24 mouse cellular contexts compared by ENCODE assay signal in genomic region chr2:51986157-51986556, GRCm38 (mm10). TPM values are rescaled to one million over a fixed set of nuclear protein-coding genes. Genes with fewer than 3 reads are reported as not detected.
DNase-seq lines count a peak whose midpoint lies in the region; ATAC-seq and TF ChIP-seq lines count a peak whose summit lies in the region.
"Had no signal": no experiment of that assay in that cellular context is flagged by ENCODE, and none has a peak within 500 bp of the region (broad histone marks: within the 10 kb centered on the region; RNA-seq: fewer than 3 reads in every experiment).

No protein-coding gene starts in this region.

- H3K4me3 ChIP-seq in kidney, postnatal 0 days (replicated peaks; ENCODE audit: low read depth, low read length): no peak overlapping the region
- H3K4me3 ChIP-seq in kidney, embryonic 15.5 days (replicated peaks): no peak overlapping the region
- H3K4me3 ChIP-seq: embryonic facial prominence, embryonic 10.5 days; erythroblast, embryonic 14.5 days; heart, embryonic 10.5 days; hindbrain, embryonic 13.5 days had no signal

- H3K9me3 ChIP-seq in kidney, postnatal 0 days (replicated peaks; ENCODE audit: low read length): no peaks in the 10 kb centered on the region
- no peaks in the 10 kb centered on the region for H3K9me3 ChIP-seq in kidney, embryonic 15.5 days (replicated peaks)
- H3K9me3 ChIP-seq: embryonic facial prominence, embryonic 10.5 days; heart, embryonic 10.5 days; hindbrain, embryonic 13.5 days had no signal

- no peaks in the 10 kb centered on the region for H3K27me3 ChIP-seq in kidney, postnatal 0 days (ENCODE audit: insufficient read depth, low read length)
- no peaks in the 10 kb centered on the region for H3K27me3 ChIP-seq in kidney, embryonic 15.5 days
- H3K27me3 ChIP-seq: hindbrain, embryonic 13.5 days had no signal

- DNase-seq in kidney, postnatal 0 days (ENCODE audit: low spot score): peak; percentile 34
- DNase-seq in 3T3-L1 (ENCODE audit: low read depth, low spot score): peak; percentile 78
- DNase-seq in NIH3T3 (ENCODE audit: low read depth): peak; percentile 65
- peak; percentile 46 for DNase-seq in fibroblast of lung, adult 2 months (ENCODE audit: low read depth)
- DNase-seq in frontal cortex, postnatal 36 days (ENCODE audit: low spot score in 2 of 2): no peak
- DNase-seq in adrenal gland, adult 2 months: no peak
- no peak for DNase-seq in kidney, adult 18-20 months
- DNase-seq: adrenal gland, postnatal 25 days; cerebellum, adult 2 months; cerebellum, postnatal 10 days; gastrocnemius, postnatal 36 days; heart, adult 11 months; heart, postnatal 10 days; heart, postnatal 4 days; kidney, adult 2 months had no signal

- 0 out of 2 replicates have a peak, but pooled peaks cover 4% of the 10 kb centered on the region for H3K4me1 ChIP-seq in kidney, postnatal 0 days (replicated peaks; ENCODE audit: insufficient read depth, low read length)
- H3K4me1 ChIP-seq in kidney, embryonic 15.5 days: peaks cover 11% of the 10 kb centered on the region
- H3K4me1 ChIP-seq: hindbrain, embryonic 13.5 days had no signal

- ATAC-seq in kidney, postnatal 0 days (replicated peaks; ENCODE audit: low FRiP score, low read depth): no peak
- no peak for ATAC-seq in kidney, embryonic 15.5 days (replicated peaks; ENCODE audit: low FRiP score)
- ATAC-seq: activated CD4-positive, CD25-positive, alpha-beta regulatory T cell, adult 4 months; forebrain, embryonic 16.5 days; hindbrain, postnatal 0 days had no signal

- no peak overlapping the region for H3K27ac ChIP-seq in kidney, postnatal 0 days
- no peak overlapping the region for H3K27ac ChIP-seq in kidney, embryonic 15.5 days
- H3K27ac ChIP-seq: embryonic facial prominence, embryonic 10.5 days; heart, embryonic 10.5 days; hindbrain, embryonic 13.5 days; hindbrain, postnatal 0 days had no signal

- no peaks in the 10 kb centered on the region for H3K36me3 ChIP-seq in kidney, postnatal 0 days (ENCODE audit: insufficient read depth, low read length)
- H3K36me3 ChIP-seq in kidney, embryonic 15.5 days: no peaks in the 10 kb centered on the region
- H3K36me3 ChIP-seq: embryonic facial prominence, embryonic 10.5 days; heart, embryonic 10.5 days; hindbrain, embryonic 13.5 days had no signal

- 40% methylated on average over 9 of the region's 9 CpGs for WGBS in kidney, postnatal 0 days
- WGBS in kidney, embryonic 15.5 days: 50% methylated on average over 9 of the region's 9 CpGs

- no peak for TF ChIP-seq CTCF in kidney, postnatal 0 days (IDR thresholded peaks at IDR 0.05; ENCODE audit: low read depth)

- H3K9ac ChIP-seq in kidney, postnatal 0 days (ENCODE audit: low read depth, low read length): no peak overlapping the region
- H3K9ac ChIP-seq in kidney, embryonic 15.5 days: no peak overlapping the region
- H3K9ac ChIP-seq: hindbrain, embryonic 13.5 days had no signal

- H3K4me2 ChIP-seq in kidney, postnatal 0 days (ENCODE audit: low read length): no peak overlapping the region
- no peak overlapping the region for H3K4me2 ChIP-seq in kidney, embryonic 15.5 days
- H3K4me2 ChIP-seq: hindbrain, embryonic 13.5 days had no signal

RNA-seq across cellular contexts. Expression of gene Nmi, which starts 12.9 kb away (rescaled TPM):
- polyA plus RNA-seq in kidney, postnatal 0 days (2015; fragmentation: Nextera tagmentation; extraction: Ambion mirVana): 34.3 and 35.8 TPM in 2 replicates
- polyA plus RNA-seq in kidney, embryonic 15.5 days (2015; fragmentation: Nextera tagmentation; extraction: Ambion mirVana): 16.0 and 16.4 TPM in 2 replicates
- total RNA-seq in adrenal gland, adult 2 months (2021): 10 to 100 TPM in 1 of 2 experiments, 1 to 10 TPM in 1; 8.2 to 11.5 TPM
- 0.38 and 0.82 TPM in 2 replicates for polyA plus RNA-seq in adrenal gland, adult 2 months (2012; rRNA removed)
- polyA plus RNA-seq: erythroblast, embryonic 14.5 days had no signal

RNA-seq across cellular contexts. Expression of gene Rbm43, which starts 51.2 kb away (rescaled TPM):
- polyA plus RNA-seq in kidney, postnatal 0 days (2015; fragmentation: Nextera tagmentation; extraction: Ambion mirVana): 13.1 and 14.8 TPM in 2 replicates
- polyA plus RNA-seq in kidney, embryonic 15.5 days (2015; fragmentation: Nextera tagmentation; extraction: Ambion mirVana): 12.9 and 13.2 TPM in 2 replicates
- total RNA-seq in adrenal gland, adult 2 months (2021): 10 to 100 TPM; 14.2 to 19.2 TPM
- 13.2 and 15.0 TPM in 2 replicates for polyA plus RNA-seq in adrenal gland, adult 2 months (2012; rRNA removed)

RNA-seq across cellular contexts. Expression of gene Tnfaip6, which starts 51.7 kb away (rescaled TPM):
- polyA plus RNA-seq in kidney, postnatal 0 days (2015; fragmentation: Nextera tagmentation; extraction: Ambion mirVana): 9.0 and 9.5 TPM in 2 replicates
- polyA plus RNA-seq in kidney, embryonic 15.5 days (2015; fragmentation: Nextera tagmentation; extraction: Ambion mirVana): 8.2 and 9.5 TPM in 2 replicates
- total RNA-seq in adrenal gland, adult 2 months (2021): 1 to 10 TPM in 1 of 2 experiments, under 1 TPM in 1; 0.62 to 1.7 TPM
- polyA plus RNA-seq in adrenal gland, adult 2 months (2012; rRNA removed): 0.06 TPM in 1 of 2 replicates, not detected in the other
- total RNA-seq: adrenal gland, postnatal 25 days; MEL had no signal
- polyA plus RNA-seq: activated CD4-positive, CD25-positive, alpha-beta regulatory T cell, adult 4 months; erythroblast, embryonic 14.5 days had no signal

Comparison
In these comparisons a context has a peak if more than half of its experiments do, and no peak if none do; other contexts are left out.
1. DNase-seq: peak in kidney, postnatal 0 days (single experiment), 3T3-L1 (single experiment), NIH3T3 (single experiment) and fibroblast of lung, adult 2 months (single experiment); none in frontal cortex, postnatal 36 days (0 of 2), adrenal gland, adult 2 months (single experiment) and kidney, adult 18-20 months (single experiment).